Mouse (Mus musculus): ENCODE measurements at regions not wholly inside any gene's neighbourhood (a gene's known extent, or its start where the extent isn't known, plus 50 kb on each side); places are given as distances from the start of the nearest gene placed in this dataset.

- TF ChIP-seq CTCF (IDR thresholded peaks at IDR 0.05; ENCODE audit: insufficient read depth, low read length) = no peak
- no peak for TF ChIP-seq POLR2A (IDR thresholded peaks at IDR 0.05; ENCODE audit: borderline replicate concordance, extremely low read depth, low read depth, low read length)
Measured at GRCm38 (mm10) chr2:159491090-159491489, 696.5 kb downstream of the Dhx35 start.
